Mouse (Mus musculus): ENCODE data around the gene Cbs.
"Not testable (repeated sequence)": the region's sequence is repeated elsewhere in the genome, so short reads cannot be mapped to it uniquely, and the experiment has no call there.

GRCm38 (mm10) chr17:31609173-31609572 lies 27.9 kb downstream of the Cbs start:
- not testable (repeated sequence) for TF ChIP-seq CTCF, POLR2A (IDR thresholded peaks at IDR 0.05; ENCODE audit: insufficient read depth, low read depth, low read length)

All from olfactory bulb, adult 2 months (tissue).